Mouse (Mus musculus) spleen, adult 2 months (tissue): ENCODE measurements around the gene Hlcs. TPM values are rescaled to one million over a fixed set of nuclear protein-coding genes. Genes with fewer than 3 reads are reported as not detected.

Source experiments
- DNase-seq, 2 experiments: peaks; one replicate each; pipeline versions ENCODE4 v3.0.0 to v3.0.0-alpha.2; 2012 to 2021; ENCODE audit warnings: low spot score in 2 of 2, low read depth in 1 of 2
- H3K27ac ChIP-seq: fragments of 200-500 bp; 2 replicates; pipeline ENCODE4 v1.5.1; 2012; ENCODE audit warnings: low read length, inconsistent platforms; ENCODE audit not compliant: insufficient read depth
- H3K27me3 ChIP-seq: fragments of 200-500 bp; 2 replicates; pipeline ENCODE4 v1.6.1; 2012; ENCODE audit warnings: mild to moderate bottlenecking, moderate library complexity, low read length, inconsistent platforms; ENCODE audit not compliant: control insufficient read depth, insufficient read depth
- H3K36me3 ChIP-seq: fragments of 200-500 bp; 2 replicates; pipeline ENCODE4 v1.6.1; 2012; ENCODE audit warnings: mild to moderate bottlenecking, low read length, inconsistent platforms; ENCODE audit not compliant: control insufficient read depth, insufficient read depth
- H3K4me1 ChIP-seq: fragments of 200-500 bp; 2 replicates; pipeline ENCODE4 v1.6.1; 2011; ENCODE audit warnings: inconsistent platforms; ENCODE audit not compliant: control insufficient read depth, insufficient read depth, insufficient read length
- H3K4me3 ChIP-seq: fragments of 200-500 bp; 2 replicates; pipeline ENCODE4 v1.5.1; 2011; ENCODE audit warnings: mild to moderate bottlenecking, inconsistent platforms; ENCODE audit not compliant: insufficient read depth, insufficient read length; ENCODE audit errors: extremely low read depth
- CTCF ChIP-seq: fragments of 200-500 bp; IDR thresholded peaks from 2 replicates; pipeline ENCODE4 v1.5.1; 2011; ENCODE audit warnings: mild to moderate bottlenecking, inconsistent platforms; ENCODE audit not compliant: insufficient read depth, insufficient read length, insufficient replicate concordance; ENCODE audit errors: extremely low read depth
- POLR2A ChIP-seq: fragments of 200-500 bp; IDR thresholded peaks from 2 replicates; pipeline ENCODE4 v1.6.1; 2011; ENCODE audit warnings: low read depth, low read length, inconsistent platforms
- WGBS: fragments of 180-500 bp; shearing (Covaris S2); methylation state at CpG from one replicate; pipeline ENCODE4 v1.1.7; 2018; 5-methylcytosine and 5-hydroxymethylcytosine counted together
- polyA plus RNA-seq: library from polyadenylated mRNA; depleted of rRNA; stranded (reverse); fragments of >200 nt; gene quantifications from 2 replicates; pipeline ENCODE4 v1.2.3, GENCODE M21; 2012

Gene Hlcs
- polyA plus RNA-seq, 1 experiment: 9.7 TPM

DNA sequence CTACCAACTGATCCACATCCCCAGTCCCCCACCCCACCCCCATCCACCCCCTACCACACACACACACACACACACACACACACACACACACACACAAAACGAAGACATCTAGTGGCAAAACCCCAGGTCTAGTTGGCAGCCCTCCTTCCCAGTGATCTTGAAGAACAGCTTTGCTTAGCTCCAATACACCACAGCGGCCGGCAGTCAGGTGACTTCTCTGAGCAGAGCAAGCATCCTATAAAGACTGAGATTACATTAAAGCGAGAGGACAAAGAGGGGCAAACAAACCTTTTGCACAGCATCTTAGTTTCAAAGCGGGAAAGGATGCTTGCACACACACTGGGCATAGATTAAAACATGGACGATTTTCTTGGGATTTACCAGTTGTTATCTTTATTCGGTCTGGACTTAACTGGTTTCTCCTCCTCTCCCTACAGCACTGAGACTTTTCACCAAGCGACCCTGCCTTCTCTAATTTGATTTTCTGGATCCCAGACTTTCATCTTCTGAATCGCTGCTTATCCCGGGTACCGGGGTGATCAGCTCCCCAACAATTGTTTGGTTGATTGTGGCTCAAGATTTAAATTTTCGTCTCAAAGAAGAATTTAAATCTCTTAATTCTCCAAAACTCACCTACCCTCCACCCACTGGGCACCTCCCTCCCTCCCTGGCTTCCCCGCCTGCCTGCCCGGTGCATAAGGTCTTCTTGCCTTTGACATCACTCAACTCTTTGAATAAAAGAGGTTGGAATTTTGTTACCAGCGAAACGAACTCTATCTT, 134.7 kb downstream of the Hlcs start:
- 88% methylated on average over 16 of the region's 16 CpGs for WGBS
- TF ChIP-seq POLR2A (no peak), CTCF (no peak)
- no peak overlapping the region for H3K27ac ChIP-seq
- no peaks in the 10 kb centered on the region for H3K4me1 ChIP-seq
- no peaks in the 10 kb centered on the region for H3K36me3 ChIP-seq
- H3K4me3 ChIP-seq: no peak overlapping the region
- DNase-seq: no peak
- H3K27me3 ChIP-seq: no peaks in the 10 kb centered on the region

GRCm38 (mm10) chr16:94176997-94177857, 136.1 kb downstream of the Hlcs start:
- no peaks in the 10 kb centered on the region for H3K27me3 ChIP-seq
- no peak overlapping the region for H3K27ac ChIP-seq
- 79% methylated on average over 21 of the region's 21 CpGs for WGBS
- no peak for DNase-seq
- H3K36me3 ChIP-seq: no peaks in the 10 kb centered on the region
- H3K4me1 ChIP-seq: no peaks in the 10 kb centered on the region
- TF ChIP-seq POLR2A (no peak), CTCF (no peak)
- H3K4me3 ChIP-seq: no peak overlapping the region

DNA sequence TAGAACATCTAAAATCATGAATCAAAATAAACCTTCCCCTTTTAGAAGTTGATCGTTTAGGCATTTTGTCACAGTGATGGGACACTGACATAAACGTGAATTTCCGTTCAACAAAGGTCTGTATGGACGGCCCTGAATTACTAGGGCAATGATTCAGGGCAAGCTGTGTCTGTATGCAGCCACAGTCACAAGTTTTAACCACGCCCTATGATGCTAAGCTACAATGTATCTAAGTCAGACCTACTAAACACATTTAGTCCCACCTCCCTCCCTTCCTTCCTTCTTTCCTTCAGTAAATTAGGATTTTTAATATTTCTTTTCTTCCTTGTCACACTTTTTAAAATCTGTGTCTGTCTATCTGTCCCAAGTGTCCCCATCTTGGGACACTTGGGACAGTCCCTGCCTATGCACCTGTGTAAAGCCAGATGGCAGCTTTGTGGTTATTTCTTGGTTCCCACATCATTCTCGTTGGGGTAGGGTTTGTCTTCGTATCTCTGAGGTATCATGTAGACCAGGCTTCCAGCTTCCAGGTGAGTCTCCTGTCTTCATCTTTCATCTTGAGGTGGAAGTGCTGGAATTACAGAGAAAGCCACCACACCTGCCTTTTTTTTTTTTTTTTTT, 137.9 kb downstream of the Hlcs start:
- Histone ChIP-seq H3K36me3 (no peaks in the 10 kb centered on the region), H3K27me3 (no peaks in the 10 kb centered on the region), H3K27ac (no peak overlapping the region), H3K4me1 (no peaks in the 10 kb centered on the region), H3K4me3 (no peak overlapping the region)
- TF ChIP-seq CTCF (no peak), POLR2A (no peak)
- no peak for DNase-seq
- WGBS: 72% methylated on average over 7 of the region's 7 CpGs

GRCm38 (mm10) chr16:94173361-94173760, 140.0 kb downstream of the Hlcs start:
- Histone ChIP-seq H3K4me3 (no peak overlapping the region), H3K27me3 (no peaks in the 10 kb centered on the region), H3K4me1 (no peaks in the 10 kb centered on the region), H3K36me3 (peaks cover 2% of the 10 kb centered on the region; the same call in 1 of the 2 replicates), H3K27ac (no peak overlapping the region)
- DNase-seq: no peak
- TF ChIP-seq CTCF: no peak
- no peak for TF ChIP-seq POLR2A
- 86% methylated on average over 1 of the region's 1 CpGs for WGBS

- no peak overlapping the region for H3K4me3 ChIP-seq
- H3K27ac ChIP-seq: no peak overlapping the region
- no peaks in the 10 kb centered on the region for H3K4me1 ChIP-seq
Observed at GRCm38 (mm10) chr16:94170218-94170617, 143.2 kb downstream of the Hlcs start.

DNA sequence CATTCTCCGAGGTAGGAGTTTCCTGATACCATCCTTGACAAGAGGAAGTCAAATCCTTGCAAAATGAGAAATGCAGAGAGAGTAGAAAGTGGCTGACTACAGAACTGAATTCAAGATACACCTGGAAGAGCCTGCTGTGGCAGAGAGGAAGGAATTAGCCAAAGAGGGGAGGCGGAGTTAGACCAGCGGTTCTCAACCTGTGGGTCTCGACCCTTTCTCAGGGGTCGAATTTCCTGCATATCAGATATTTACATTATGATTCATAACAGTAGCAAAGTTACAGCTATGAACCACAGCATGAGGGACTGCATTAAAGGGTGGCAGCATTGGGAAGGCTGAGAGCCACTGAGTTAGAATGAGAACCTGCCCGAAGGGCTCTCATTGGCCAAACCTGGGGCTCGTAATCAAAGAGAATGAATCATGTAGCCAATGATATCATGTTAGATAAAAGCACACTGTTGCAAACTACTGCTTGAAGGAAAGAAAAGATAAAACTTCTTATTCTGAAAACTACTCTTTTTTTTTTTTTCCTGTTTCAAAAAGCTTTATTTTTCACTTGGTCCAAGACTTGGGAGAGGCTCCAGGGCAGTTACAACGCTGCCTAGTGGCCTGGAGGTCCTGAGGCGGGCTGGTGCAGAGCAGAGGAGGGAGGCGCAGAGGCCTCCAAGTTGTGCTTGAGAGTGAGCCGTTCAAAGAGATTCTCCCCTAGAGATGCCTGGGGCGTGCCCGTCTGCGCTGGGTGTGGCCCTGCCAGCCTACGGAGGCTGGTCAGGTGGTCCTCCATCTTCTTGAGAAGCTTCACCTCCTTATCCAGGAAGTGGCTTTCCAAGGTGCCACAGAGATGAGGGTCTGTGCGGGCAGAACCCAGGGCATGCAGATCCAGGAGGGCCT, 144.5 kb downstream of the Hlcs start:
- WGBS: 88% methylated on average over 16 of the region's 16 CpGs
- Histone ChIP-seq H3K4me3 (no peak overlapping the region), H3K4me1 (no peaks in the 10 kb centered on the region), H3K27ac (no peak overlapping the region), H3K36me3 (peaks cover 2% of the 10 kb centered on the region; the same call in 1 of the 2 replicates), H3K27me3 (no peaks in the 10 kb centered on the region)
- no peak for DNase-seq
- TF ChIP-seq CTCF (no peak), POLR2A (no peak)

More at GRCm38 (mm10) chr16:94170218-94170617, 143.2 kb downstream of the Hlcs start:
- TF ChIP-seq CTCF (no peak), POLR2A (no peak)
- DNase-seq: no peak
- H3K36me3 ChIP-seq: peaks cover 2% of the 10 kb centered on the region; the same call in 1 of the 2 replicates
- 88% methylated on average over 4 of the region's 4 CpGs for WGBS
- H3K27me3 ChIP-seq: no peaks in the 10 kb centered on the region
